Mouse (Mus musculus): ENCODE measurements around the gene Smoc1. TPM values are rescaled to one million over a fixed set of nuclear protein-coding genes. Genes with fewer than 3 reads are reported as not detected.

Gene Smoc1
- polyA plus RNA-seq, 1 experiment from 2014 or later: 27.1 TPM

DNA sequence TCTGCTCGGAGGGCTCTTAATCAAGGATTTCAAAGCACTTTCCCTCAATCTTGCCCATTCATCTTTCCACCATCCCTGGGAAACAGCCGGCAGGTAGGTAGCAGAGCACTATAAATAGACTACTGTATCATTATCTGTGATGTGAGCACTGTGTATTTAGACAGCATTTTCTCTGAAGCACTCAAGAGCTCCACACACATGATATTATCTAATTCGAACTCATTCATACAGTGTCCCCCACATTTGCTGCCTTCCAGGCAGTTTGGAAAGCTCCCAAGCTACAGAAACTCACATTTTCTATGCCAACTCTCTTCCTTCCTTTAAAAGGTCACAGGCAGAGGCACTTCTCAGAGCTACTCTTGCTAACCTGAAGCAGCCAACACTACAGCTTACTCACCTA lies 200.0 kb downstream of the Smoc1 start:
- Histone ChIP-seq H3K27me3 (replicated peaks; ENCODE audit: low read depth, poor library complexity, severe bottlenecking) (no peaks in the 10 kb centered on the region), H3K4me3 (no peak overlapping the region), H3K27ac (replicated peaks) (no peak overlapping the region), H3K36me3 (replicated peaks) (no peaks in the 10 kb centered on the region), H3K4me1 (peaks cover 8% of the 10 kb centered on the region), H3K9me3 (no peaks in the 10 kb centered on the region)
- no peak for DNase-seq (ENCODE audit: low spot score)
- 66% methylated on average over 3 of the region's 3 CpGs for WGBS

DNA sequence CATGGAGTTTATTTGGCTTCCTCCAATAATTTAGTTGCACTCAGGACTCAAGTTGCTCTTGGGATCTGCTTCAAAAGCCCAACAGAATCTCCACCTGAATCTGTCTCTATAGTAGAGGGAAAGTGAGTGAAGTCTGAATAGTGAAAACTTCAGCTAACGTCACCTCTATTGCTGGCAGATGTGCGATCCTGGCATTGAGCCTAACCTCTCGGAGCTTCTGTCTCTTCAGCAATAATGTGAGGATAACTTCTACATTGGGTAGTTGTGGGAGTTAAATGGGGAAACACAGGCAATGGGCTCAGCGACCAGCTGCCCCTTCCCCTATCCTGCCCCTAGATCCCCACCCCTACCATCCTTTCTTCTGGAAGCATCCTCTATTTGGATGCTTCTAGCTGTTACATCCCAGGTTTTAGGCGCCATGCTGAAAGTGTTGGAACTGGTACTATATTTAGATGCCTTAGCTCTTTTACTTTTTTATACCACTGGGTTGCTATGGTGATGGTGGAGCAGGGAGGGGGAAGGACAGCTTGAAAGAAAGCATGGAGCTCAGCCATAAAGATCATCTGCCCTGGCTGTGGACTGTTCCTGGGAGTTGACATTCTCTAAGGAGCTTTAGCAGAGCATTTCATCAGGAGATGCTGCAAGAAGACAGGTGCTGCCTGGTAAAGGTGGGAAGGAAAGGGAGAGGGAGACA lies 201.3 kb downstream of the Smoc1 start:
- WGBS: 78% methylated on average over 5 of the region's 5 CpGs
- H3K36me3 ChIP-seq (replicated peaks): no peaks in the 10 kb centered on the region
- DNase-seq (ENCODE audit: low spot score): no peak
- H3K27ac ChIP-seq (replicated peaks): no peak overlapping the region
- H3K9me3 ChIP-seq: no peaks in the 10 kb centered on the region
- no peaks in the 10 kb centered on the region for H3K27me3 ChIP-seq (replicated peaks; ENCODE audit: low read depth, poor library complexity, severe bottlenecking)
- no peak overlapping the region for H3K4me3 ChIP-seq
- H3K4me1 ChIP-seq: peaks cover 8% of the 10 kb centered on the region

DNA sequence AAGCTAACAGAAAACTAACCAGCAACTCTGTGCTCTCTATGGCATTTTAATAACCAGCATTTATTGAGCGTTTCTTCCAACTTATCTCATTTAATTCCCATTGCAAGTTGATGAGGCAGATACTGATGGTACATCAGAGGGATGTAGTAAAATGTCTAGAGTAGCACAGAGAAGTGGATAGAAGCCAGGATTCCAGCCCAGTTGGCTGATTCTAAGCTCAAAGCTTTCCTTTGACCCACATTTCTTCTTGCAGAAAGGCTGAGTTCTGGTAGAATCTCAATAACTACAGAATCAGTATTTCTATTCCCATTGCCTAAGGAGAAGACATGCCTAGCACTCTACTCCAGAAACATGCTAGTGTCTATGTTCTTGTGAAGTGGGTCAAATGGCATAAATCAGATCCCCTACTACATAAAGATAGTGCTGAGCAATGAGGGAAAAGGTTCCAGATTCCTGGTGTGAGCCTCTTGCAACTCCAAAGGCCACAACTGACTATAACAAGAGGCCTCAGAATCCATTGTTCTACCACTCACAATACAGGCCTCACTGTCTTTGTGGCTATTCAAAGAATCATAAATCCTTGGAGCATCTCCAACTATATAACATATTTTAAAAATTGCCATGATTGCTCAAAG lies 207.3 kb downstream of the Smoc1 start:
- Histone ChIP-seq H3K27ac (replicated peaks) (no peak overlapping the region), H3K36me3 (replicated peaks) (no peaks in the 10 kb centered on the region), H3K4me3 (no peak overlapping the region), H3K9me3 (no peaks in the 10 kb centered on the region), H3K4me1 (no peaks in the 10 kb centered on the region), H3K27me3 (replicated peaks; ENCODE audit: low read depth, poor library complexity, severe bottlenecking) (no peaks in the 10 kb centered on the region)
- no peak for DNase-seq (ENCODE audit: low spot score)
- 93% methylated on average over 1 of the region's 1 CpGs for WGBS

DNA sequence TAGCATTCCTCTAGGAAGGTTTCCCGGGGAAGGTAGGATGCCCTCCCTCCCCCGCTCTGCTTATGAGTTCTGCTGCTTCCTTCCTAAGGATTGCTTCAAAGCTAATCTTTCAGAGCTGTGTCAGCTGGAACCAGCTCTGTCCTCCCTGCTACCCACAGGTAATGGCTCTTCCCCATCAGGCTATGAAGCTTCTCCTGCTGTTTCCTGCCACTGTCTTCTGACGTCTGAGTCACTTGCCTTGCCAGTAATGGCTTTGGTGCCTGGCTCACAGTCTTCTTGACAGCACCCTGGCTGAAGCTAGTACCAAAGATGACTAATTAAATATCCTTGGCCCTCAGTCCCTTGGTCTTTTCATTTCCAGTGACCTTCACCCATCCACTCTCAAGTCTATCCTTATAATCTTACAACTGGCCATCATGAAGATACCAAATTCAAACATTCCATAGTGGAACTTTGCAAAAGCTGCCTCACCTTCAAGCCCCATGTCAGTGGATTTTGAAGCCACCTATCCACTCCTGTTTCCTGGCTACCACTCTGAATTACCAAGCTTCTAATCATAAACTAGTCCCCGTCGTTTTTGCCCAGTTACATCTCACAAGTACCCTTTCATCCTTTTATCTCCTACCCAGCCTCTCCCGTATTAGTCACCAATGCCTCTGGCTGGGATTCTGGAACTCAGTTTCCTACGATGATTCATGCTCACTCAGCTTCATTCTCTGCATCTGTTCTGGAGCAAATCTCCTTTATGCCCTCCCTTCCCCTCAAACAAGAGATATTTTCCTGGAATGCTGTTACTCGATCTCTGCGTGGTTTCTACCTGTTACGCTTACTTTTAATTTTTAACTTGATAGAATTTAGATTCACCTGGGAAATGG lies 209.1 kb downstream of the Smoc1 start:
- no peaks in the 10 kb centered on the region for H3K36me3 ChIP-seq (replicated peaks)
- no peaks in the 10 kb centered on the region for H3K27me3 ChIP-seq (replicated peaks; ENCODE audit: low read depth, poor library complexity, severe bottlenecking)
- 85% methylated on average over 10 of the region's 10 CpGs for WGBS
- no peak overlapping the region for H3K4me3 ChIP-seq
- no peak for DNase-seq (ENCODE audit: low spot score)
- no peaks in the 10 kb centered on the region for H3K9me3 ChIP-seq
- H3K4me1 ChIP-seq: no peaks in the 10 kb centered on the region
- no peak overlapping the region for H3K27ac ChIP-seq (replicated peaks)

Small RNA genes lying within 50 kb of the gene (microRNA-seq; reads per million reads assigned to microRNA genes)
- gene Mir3067: 29.6 reads per million, percentile 34 among the genes with 10 or more reads in this experiment

Other genes with a start within 250 kb of the Smoc1 start
- 13.6 and 13.8 TPM in 2 replicates for gene Susd6, start 236.3 kb upstream of the Smoc1 start, polyA plus RNA-seq (2016; fragmentation: Nextera tagmentation; extraction: Ambion mirVana)
- gene Srsf5, start 81.3 kb upstream of the Smoc1 start, polyA plus RNA-seq (2016; fragmentation: Nextera tagmentation; extraction: Ambion mirVana): 477 and 521 TPM in 2 replicates
- gene Slc10a1, start 58.1 kb upstream of the Smoc1 start, polyA plus RNA-seq (2016; fragmentation: Nextera tagmentation; extraction: Ambion mirVana): 0.64 and 0.82 TPM in 2 replicates